Mouse (Mus musculus) heart, embryonic 13.5 days (tissue): ENCODE results near the gene Cfl1. TPM values are rescaled to one million over a fixed set of nuclear protein-coding genes. Genes with fewer than 3 reads are reported as not detected.
"Not testable (repeated sequence)": the region's sequence is repeated elsewhere in the genome, so short reads cannot be mapped to it uniquely, and the experiment has no call there.

Experiments used
- ATAC-seq: fragments of 200-750 bp; cut with Nextera tagmentation; 2 replicates; pipeline ENCODE4 v1.8.0; 2017; ENCODE audit warnings: moderate TSS enrichment; ENCODE audit not compliant: insufficient number of reproducible peaks, low FRiP score, low TSS enrichment; ENCODE audit errors: extremely low read depth
- H3K27ac ChIP-seq: fragments of 300-500 bp; sonication (generic); replicated peaks from 2 replicates; pipeline ENCODE4 v1.5.1; 2015; ENCODE audit warnings: moderate library complexity, mild to moderate bottlenecking, inconsistent platforms
- H3K27me3 ChIP-seq: fragments of 300-500 bp; sonication (generic); replicated peaks from 2 replicates; pipeline ENCODE4 v1.6.1; 2015; ENCODE audit warnings: mild to moderate bottlenecking, inconsistent platforms
- H3K36me3 ChIP-seq: fragments of 300-500 bp; sonication (generic); 2 replicates; pipeline ENCODE4 v1.6.1; 2015; ENCODE audit warnings: mild to moderate bottlenecking, inconsistent platforms
- H3K4me1 ChIP-seq: fragments of 300-500 bp; sonication (generic); 2 replicates; pipeline ENCODE4 v1.6.1; 2015; ENCODE audit warnings: inconsistent platforms
- H3K4me2 ChIP-seq: fragments of 300-500 bp; sonication (generic); 2 replicates; pipeline ENCODE4 v1.6.1; 2015; ENCODE audit warnings: inconsistent platforms, mild to moderate bottlenecking, moderate library complexity
- H3K4me3 ChIP-seq: fragments of 300-500 bp; sonication (generic); 2 replicates; pipeline ENCODE4 v1.5.1; 2015; ENCODE audit warnings: moderate library complexity, mild to moderate bottlenecking, inconsistent platforms
- H3K9ac ChIP-seq: fragments of 300-500 bp; sonication (generic); 2 replicates; pipeline ENCODE4 v1.6.1; 2015; ENCODE audit warnings: inconsistent platforms, mild to moderate bottlenecking, moderate library complexity
- H3K9me3 ChIP-seq: fragments of 300-500 bp; sonication (generic); 2 replicates; pipeline ENCODE4 v1.6.1; 2016; ENCODE audit warnings: inconsistent platforms
- WGBS: fragments of 180-500 bp; shearing (Covaris S2); methylation state at CpG from one replicate; pipeline ENCODE4 v1.1.7; 2015; ENCODE audit warnings: mixed read lengths; 5-methylcytosine and 5-hydroxymethylcytosine counted together
- polyA plus RNA-seq: library from polyadenylated mRNA; unstranded; fragments of >200 nt; fragmentation: Nextera tagmentation; extraction: Ambion mirVana; gene quantifications from 2 replicates; pipeline ENCODE4 v1.2.1, GENCODE M21; 2015

The Cfl1 gene
- polyA plus RNA-seq, 1 experiment from 2014 or later = 1,825 TPM

DNA sequence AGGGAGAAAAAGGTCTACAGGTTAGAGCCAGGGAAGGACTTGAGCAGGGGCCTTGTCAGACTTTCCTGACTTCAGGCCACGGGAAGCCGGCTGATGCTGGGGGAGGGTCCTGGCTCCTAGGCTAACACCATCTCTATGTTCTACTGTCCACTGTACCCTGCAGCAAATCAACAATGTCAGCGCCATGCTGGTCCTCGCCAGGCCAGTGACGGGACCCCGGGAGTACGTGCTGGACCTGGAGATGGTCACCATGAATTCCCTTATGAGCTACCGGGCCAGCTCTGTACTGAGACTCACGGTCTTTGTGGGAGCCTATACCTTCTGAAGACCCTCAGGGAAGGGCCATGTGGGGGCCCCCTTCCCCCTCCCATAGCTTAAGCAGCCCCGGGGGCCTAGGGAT, 8.9 kb upstream of the Cfl1 start:
- ATAC-seq = no peak
- Histone ChIP-seq H3K9me3 (no peaks in the 10 kb centered on the region), H3K4me2 (no peak overlapping the region), H3K9ac (no peak overlapping the region), H3K27ac (no peak overlapping the region), H3K36me3 (peaks cover 98% of the 10 kb centered on the region), H3K4me1 (peaks cover 3% of the 10 kb centered on the region), H3K4me3 (no peak overlapping the region), H3K27me3 (no peaks in the 10 kb centered on the region)
- 83% methylated on average over 10 of the region's 10 CpGs for WGBS

GRCm38 (mm10) chr19:5483386-5484359, 6.6 kb upstream of the Cfl1 start:
- Histone ChIP-seq H3K36me3 (peaks cover 81% of the 10 kb centered on the region), H3K27me3 (no peaks in the 10 kb centered on the region), H3K9ac (no peak overlapping the region), H3K27ac (no peak overlapping the region), H3K9me3 (no peaks in the 10 kb centered on the region), H3K4me2 (no peak overlapping the region), H3K4me3 (no peak overlapping the region), H3K4me1 (peaks cover 18% of the 10 kb centered on the region)
- no peak for ATAC-seq
- WGBS = 89% methylated on average over 19 of the region's 19 CpGs

DNA sequence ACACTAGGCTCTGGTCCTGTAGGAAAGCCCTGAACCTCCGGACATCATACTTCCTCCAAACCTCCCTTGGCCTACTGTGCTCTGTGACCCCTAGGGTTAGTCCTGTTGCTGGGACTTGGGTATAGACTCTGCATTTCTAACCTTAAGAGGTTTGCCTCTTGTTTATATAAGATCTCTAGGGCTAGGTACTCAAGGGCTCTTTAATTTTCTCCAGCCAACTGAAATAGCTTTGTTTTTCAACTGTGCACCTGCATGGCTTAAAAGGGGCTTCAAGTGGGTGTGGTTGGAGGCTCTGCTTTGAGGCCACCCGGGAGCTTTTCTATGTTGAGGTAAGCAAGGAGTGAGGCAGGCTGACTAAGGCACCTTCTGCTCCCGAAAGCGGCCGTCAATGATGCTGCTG, 5.8 kb upstream of the Cfl1 start:
- Histone ChIP-seq H3K36me3 (peaks cover 73% of the 10 kb centered on the region), H3K9ac (no peak overlapping the region), H3K4me3 (no peak overlapping the region), H3K27ac (no peak overlapping the region), H3K27me3 (no peaks in the 10 kb centered on the region), H3K4me2 (no peak overlapping the region), H3K4me1 (peaks cover 21% of the 10 kb centered on the region), H3K9me3 (no peaks in the 10 kb centered on the region)
- WGBS = 86% methylated on average over 5 of the region's 5 CpGs
- no peak for ATAC-seq

DNA sequence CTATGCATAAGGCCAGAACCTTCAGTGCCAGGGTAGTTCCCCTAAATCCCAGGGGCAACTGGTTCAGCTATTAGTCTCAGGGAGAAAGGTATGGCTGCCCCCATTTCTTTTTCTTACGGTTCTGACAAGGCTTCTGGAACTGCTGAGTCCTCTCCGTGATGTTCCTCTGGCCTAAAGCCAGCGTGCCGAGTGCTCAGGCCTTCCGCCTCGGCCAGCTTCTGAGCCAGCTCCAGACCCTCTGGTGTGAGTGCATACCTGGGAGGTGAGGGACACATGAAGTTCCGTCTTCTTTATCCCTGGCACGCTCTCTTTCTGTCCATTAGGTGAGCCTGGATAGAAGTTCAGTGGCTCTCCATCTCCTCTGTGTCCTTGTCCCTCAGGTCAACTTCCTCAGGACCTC, 4.9 kb upstream of the Cfl1 start:
- Histone ChIP-seq H3K36me3 (peaks cover 64% of the 10 kb centered on the region), H3K4me1 (peaks cover 27% of the 10 kb centered on the region), H3K4me2 (no peak overlapping the region), H3K4me3 (no peak overlapping the region), H3K27ac (no peak overlapping the region), H3K9ac (no peak overlapping the region), H3K9me3 (no peaks in the 10 kb centered on the region), H3K27me3 (no peaks in the 10 kb centered on the region)
- ATAC-seq = no peak
- WGBS = 81% methylated on average over 8 of the region's 8 CpGs

GRCm38 (mm10) chr19:5485821-5486220, 4.4 kb upstream of the Cfl1 start:
- Histone ChIP-seq H3K4me2 (no peak overlapping the region), H3K4me3 (no peak overlapping the region), H3K27ac (no peak overlapping the region), H3K27me3 (no peaks in the 10 kb centered on the region), H3K36me3 (peaks cover 59% of the 10 kb centered on the region), H3K4me1 (peaks cover 27% of the 10 kb centered on the region), H3K9ac (no peak overlapping the region), H3K9me3 (no peaks in the 10 kb centered on the region)
- no peak for ATAC-seq
- WGBS = 93% methylated on average over 7 of the region's 7 CpGs

DNA sequence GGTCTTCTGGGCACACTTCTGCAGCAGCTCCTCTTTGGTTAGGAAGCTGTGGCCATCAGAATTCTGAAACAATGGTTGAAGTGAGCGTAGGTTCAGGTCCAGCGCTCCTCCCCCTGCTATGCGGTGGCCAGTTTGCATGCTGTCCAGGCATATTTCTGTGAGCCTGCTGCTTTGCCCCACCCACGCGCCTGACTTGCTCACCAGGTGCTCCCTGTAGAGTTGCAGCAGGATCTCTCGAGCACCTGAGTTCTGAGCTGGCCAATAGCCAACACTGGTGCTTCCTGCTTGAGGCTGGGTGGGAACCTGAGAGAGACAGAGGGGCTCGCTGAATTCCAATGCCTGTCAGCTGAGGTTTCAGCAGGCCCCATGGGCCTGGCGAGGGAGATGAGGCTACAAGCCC, 4.0 kb upstream of the Cfl1 start:
- no peak for ATAC-seq

GRCm38 (mm10) chr19:5486771-5487170, 3.5 kb upstream of the Cfl1 start:
- Histone ChIP-seq H3K4me3 (peak overlapping the region; percentile 100), H3K27me3 (no peaks in the 10 kb centered on the region), H3K4me2 (peak overlapping the region; percentile 91), H3K9ac (peak overlapping the region; percentile 88), H3K9me3 (no peaks in the 10 kb centered on the region), H3K27ac (0 out of 2 replicates have a peak overlapping the region, but pooled peaks have one; percentile 6), H3K4me1 (peaks cover 28% of the 10 kb centered on the region), H3K36me3 (peaks cover 51% of the 10 kb centered on the region)
- WGBS = 86% methylated on average over 4 of the region's 4 CpGs
- ATAC-seq = no peak

More for the DNA sequence above, 4.0 kb upstream of the Cfl1 start:
- H3K27ac ChIP-seq = no peak overlapping the region
- no peaks in the 10 kb centered on the region for H3K27me3 ChIP-seq
- H3K4me1 ChIP-seq = peaks cover 27% of the 10 kb centered on the region
- 0 out of 2 replicates have a peak overlapping the region, but pooled peaks have one; percentile 91 for H3K4me2 ChIP-seq
- H3K9ac ChIP-seq = peak overlapping the region; percentile 88; the same call in 1 of the 2 replicates
- H3K4me3 ChIP-seq = no peak overlapping the region
- H3K9me3 ChIP-seq = no peaks in the 10 kb centered on the region
- WGBS = 84% methylated on average over 8 of the region's 8 CpGs
- H3K36me3 ChIP-seq = peaks cover 55% of the 10 kb centered on the region

GRCm38 (mm10) chr19:5487768-5488550, 2.3 kb upstream of the Cfl1 start, which contains the start of gene Mus81:
Gene Mus81 (minus strand): TSS chr19:5488402.
- Histone ChIP-seq H3K4me1 (peaks cover 40% of the 10 kb centered on the region), H3K4me2 (peak within 1 kb of the TSS; percentile 91)
- WGBS = under 1% methylated on average over 39 of the region's 39 CpGs

DNA sequence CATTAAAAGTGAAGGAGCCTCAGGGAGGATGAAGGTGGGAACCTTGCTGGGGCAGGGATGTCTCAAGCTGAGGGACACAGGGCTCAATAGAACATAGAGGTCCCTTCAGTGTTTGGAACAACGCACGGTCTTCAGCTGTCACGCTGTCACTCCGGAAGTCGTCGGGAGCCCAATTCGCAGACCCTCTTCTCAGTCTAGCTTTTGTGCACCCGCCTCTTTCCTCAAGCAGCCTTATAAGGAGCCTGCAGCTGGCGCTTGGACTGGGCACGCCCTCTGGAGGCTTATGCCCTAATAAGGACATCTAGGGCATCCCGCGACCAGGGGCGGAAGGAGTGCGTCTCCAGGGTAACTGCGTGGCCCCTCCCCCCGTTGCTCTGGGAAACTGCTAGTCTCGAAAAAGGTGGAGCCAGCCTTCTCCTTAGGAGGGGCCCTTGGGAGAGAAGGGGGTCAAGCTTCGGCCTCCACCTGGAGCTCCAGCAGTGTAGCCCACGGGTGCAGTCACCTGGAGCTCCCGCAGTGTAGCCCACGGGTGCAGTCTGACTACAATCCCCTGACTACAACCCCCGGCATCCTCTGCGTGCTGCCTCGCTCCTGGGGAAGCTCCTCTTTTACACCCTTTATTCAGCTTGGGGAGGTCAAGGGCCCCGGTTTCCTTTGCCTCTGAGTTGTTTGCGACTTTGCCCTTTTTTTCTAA, 1.2 kb upstream of the Cfl1 start:
- no peaks in the 10 kb centered on the region for H3K9me3 ChIP-seq
- WGBS = 0% methylated on average over 26 of the region's 26 CpGs
- peak overlapping the region; percentile 99 for H3K27ac ChIP-seq
- peak overlapping the region; percentile 88 for H3K9ac ChIP-seq
- peaks cover 51% of the 10 kb centered on the region for H3K36me3 ChIP-seq
- H3K4me1 ChIP-seq = peaks cover 44% of the 10 kb centered on the region
- H3K27me3 ChIP-seq = no peaks in the 10 kb centered on the region
- H3K4me3 ChIP-seq = peak overlapping the region; percentile 100
- ATAC-seq = peak; percentile 82
- H3K4me2 ChIP-seq = peak overlapping the region; percentile 91

More at GRCm38 (mm10) chr19:5487768-5488550, 2.3 kb upstream of the Cfl1 start, which contains the start of gene Mus81:
- Histone ChIP-seq H3K27me3 (no peaks in the 10 kb centered on the region), H3K36me3 (peaks cover 51% of the 10 kb centered on the region), H3K9ac (peak within 1 kb of the TSS; percentile 88), H3K9me3 (no peaks in the 10 kb centered on the region), H3K4me3 (peak within 1 kb of the TSS; percentile 100), H3K27ac (peak within 1 kb of the TSS; percentile 99)
- ATAC-seq = peak; percentile 58; the same call in 1 of the 2 replicates

DNA sequence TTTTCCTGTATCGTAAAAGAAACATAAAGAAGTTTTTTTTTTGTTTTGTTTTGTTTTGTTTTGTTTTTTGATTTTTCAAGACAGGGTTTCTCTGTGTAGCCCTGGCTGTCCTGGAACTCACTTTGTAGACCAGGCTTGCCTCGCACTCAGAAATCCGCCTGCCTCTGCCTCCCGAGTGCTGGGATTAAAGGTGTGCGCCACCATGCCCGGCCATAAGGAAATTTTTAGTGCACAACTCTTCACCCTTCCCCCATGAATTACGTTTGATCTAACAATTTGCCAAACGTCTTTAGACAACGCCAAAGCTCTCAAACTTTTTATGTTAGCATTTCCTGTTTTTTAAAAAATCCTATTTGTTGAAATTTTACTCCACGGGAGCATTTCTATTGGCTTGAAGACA, 534 bp upstream of the Cfl1 start:
- H3K4me3 ChIP-seq = peak overlapping the region; percentile 100
- not testable (repeated sequence) for ATAC-seq, H3K27me3 ChIP-seq, H3K9me3 ChIP-seq
- peak overlapping the region; percentile 91 for H3K4me2 ChIP-seq
- peaks cover 44% of the 10 kb centered on the region for H3K4me1 ChIP-seq
- peaks cover 51% of the 10 kb centered on the region for H3K36me3 ChIP-seq
- 45% methylated on average over 10 of the region's 10 CpGs for WGBS
- H3K9ac ChIP-seq = 0 out of 2 replicates have a peak overlapping the region, but pooled peaks have one; percentile 54
- peak overlapping the region; percentile 99 for H3K27ac ChIP-seq
